Mouse (Mus musculus) effector memory CD4-positive, alpha-beta T cell, adult 7 months (primary cell): ENCODE measurements around the gene Gm19410. TPM values are rescaled to one million over a fixed set of nuclear protein-coding genes. Genes with fewer than 3 reads are reported as not detected.

Source experiments
- polyA plus RNA-seq: library from polyadenylated mRNA; unstranded; fragments of 100-300 nt; shearing (Covaris generic); gene quantifications from one replicate; pipeline ENCODE4 v1.2.1, GENCODE M21; 2017

Gene Gm19410
- 0.12 TPM for polyA plus RNA-seq

GRCm38 (mm10) chr8:35765499-35766193, at the start of gene Gm19410:
TSS of gene Gm19410 (plus strand) at chr8:35765790.

